Mouse (Mus musculus) 3134 (cell line): ENCODE data around the gene Cd4.

Experiments
- DNase-seq: peaks from one replicate; pipeline ENCODE4 v3.0.0-alpha.2; 2011; ENCODE audit warnings: low spot score; ENCODE audit not compliant: insufficient read length; ENCODE audit errors: extremely low read depth

The Cd4 gene

GRCm38 (mm10) chr6:124817125-124817524, 70.9 kb downstream of the Cd4 start:
- DNase-seq: no peak

DNA sequence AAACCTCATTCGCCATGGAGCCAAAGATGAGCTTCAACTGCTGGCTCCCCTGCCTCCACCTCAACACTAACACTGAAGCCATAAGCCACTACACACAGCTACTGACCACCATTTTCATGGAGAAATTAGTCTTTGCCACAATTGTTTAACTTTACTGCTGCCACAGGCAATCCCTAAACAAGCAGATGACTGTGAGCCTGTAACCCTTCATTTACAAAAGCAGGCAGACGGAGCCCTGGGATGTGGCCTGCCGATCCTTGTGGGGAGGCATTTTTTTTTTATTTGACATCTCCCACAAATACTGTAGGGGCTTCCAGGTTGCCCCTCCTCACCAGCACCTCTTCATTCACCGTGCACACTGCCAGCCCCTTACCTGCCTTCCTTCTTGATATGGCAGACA, 71.4 kb downstream of the Cd4 start:
- DNase-seq: no peak

GRCm38 (mm10) chr6:124814858-124815774, 72.9 kb downstream of the Cd4 start:
- no peak for DNase-seq
